In genomic region chr3:67564731-67565357, GRCm38 (mm10) we compare ENCODE assay signal across 9 mouse cellular contexts. TPM values are rescaled to one million over a fixed set of nuclear protein-coding genes. Genes with fewer than 3 reads are reported as not detected.
DNase-seq lines count a peak whose midpoint lies in the region; ATAC-seq lines count a peak whose summit lies in the region.
"Had no signal": no experiment of that assay in that cellular context is flagged by ENCODE, and none has a peak within 500 bp of the region (broad histone marks: within the 10 kb centered on the region; RNA-seq: fewer than 3 reads in every experiment).

No protein-coding gene starts in this region.

- no peak overlapping the region for H3K9ac ChIP-seq in midbrain, embryonic 13.5 days (replicated peaks)
- H3K9ac ChIP-seq: limb, embryonic 13.5 days had no signal

- H3K4me3 ChIP-seq in midbrain, embryonic 13.5 days (replicated peaks): no peak overlapping the region
- H3K4me3 ChIP-seq: limb, embryonic 13.5 days had no signal

- H3K9me3 ChIP-seq in midbrain, embryonic 13.5 days: no peaks in the 10 kb centered on the region
- H3K9me3 ChIP-seq: limb, embryonic 13.5 days had no signal

- 0 out of 2 replicates have a peak, but pooled peaks have one; percentile 67 for ATAC-seq in midbrain, embryonic 13.5 days

- no peak overlapping the region for H3K27ac ChIP-seq in midbrain, embryonic 13.5 days
- H3K27ac ChIP-seq: limb, embryonic 13.5 days had no signal

- no peak overlapping the region for H3K4me2 ChIP-seq in midbrain, embryonic 13.5 days (replicated peaks)
- H3K4me2 ChIP-seq: limb, embryonic 13.5 days had no signal

- WGBS in midbrain, embryonic 13.5 days: 57% methylated on average over 5 of the region's 5 CpGs

- peak; percentile 18 to 45 for DNase-seq in kidney, postnatal 36 days
- DNase-seq in kidney, postnatal 25 days: no peak
- DNase-seq in Muller cell, postnatal 12 days (ENCODE audit: inconsistent ontology term): peak; percentile 57
- DNase-seq in embryo, embryonic 11 days: peak; percentile 37
- DNase-seq in gastrocnemius, adult 18-20 months (ENCODE audit: low spot score): no peak
- no peak for DNase-seq in heart, adult 8-10 months (ENCODE audit: low spot score)
- no peak for DNase-seq in kidney, postnatal 14 days

- 0 out of 2 replicates have a peak, but pooled peaks cover 3% of the 10 kb centered on the region for H3K4me1 ChIP-seq in midbrain, embryonic 13.5 days (replicated peaks)
- H3K4me1 ChIP-seq: limb, embryonic 13.5 days had no signal

- peaks cover 9% of the 10 kb centered on the region; the same call in 1 of the 2 replicates for H3K27me3 ChIP-seq in midbrain, embryonic 13.5 days

- no peaks in the 10 kb centered on the region for H3K36me3 ChIP-seq in midbrain, embryonic 13.5 days
- H3K36me3 ChIP-seq: limb, embryonic 13.5 days had no signal

RNA-seq across cellular contexts. Expression of gene Mfsd1, which starts 17.7 kb away (rescaled TPM):
- 40.1 and 41.2 TPM in 2 replicates for polyA plus RNA-seq in midbrain, embryonic 13.5 days (2015; fragmentation: Nextera tagmentation; extraction: Ambion mirVana)
- total RNA-seq in gastrocnemius, adult 18-20 months (2021): 10 to 100 TPM; 23.7 to 24.7 TPM
- total RNA-seq in heart, adult 8-10 months (2022): 10 to 100 TPM; 21.8 to 30.5 (median 26.6) TPM

RNA-seq across cellular contexts. Expression of gene Rarres1, which starts 49.5 kb away (rescaled TPM):
- polyA plus RNA-seq in midbrain, embryonic 13.5 days (2015; fragmentation: Nextera tagmentation; extraction: Ambion mirVana): 0.94 and 1.4 TPM in 2 replicates
- under 1 TPM; 0.50 to 0.57 TPM for total RNA-seq in gastrocnemius, adult 18-20 months (2021)
- total RNA-seq in heart, adult 8-10 months (2022): 1 to 10 TPM in 2 of 4 experiments, under 1 TPM in 2; 0.46 to 1.4 (median 0.90) TPM

Comparison
In these comparisons a context has a peak if more than half of its experiments do, and no peak if none do; other contexts are left out.
1. DNase-seq: peak in kidney, postnatal 36 days (2 of 2), Muller cell, postnatal 12 days (single experiment) and embryo, embryonic 11 days (single experiment); none in kidney, postnatal 25 days (0 of 2), gastrocnemius, adult 18-20 months (single experiment), heart, adult 8-10 months (single experiment) and kidney, postnatal 14 days (single experiment).